Mouse (Mus musculus): ENCODE results near the gene Tspan9.

DNA sequence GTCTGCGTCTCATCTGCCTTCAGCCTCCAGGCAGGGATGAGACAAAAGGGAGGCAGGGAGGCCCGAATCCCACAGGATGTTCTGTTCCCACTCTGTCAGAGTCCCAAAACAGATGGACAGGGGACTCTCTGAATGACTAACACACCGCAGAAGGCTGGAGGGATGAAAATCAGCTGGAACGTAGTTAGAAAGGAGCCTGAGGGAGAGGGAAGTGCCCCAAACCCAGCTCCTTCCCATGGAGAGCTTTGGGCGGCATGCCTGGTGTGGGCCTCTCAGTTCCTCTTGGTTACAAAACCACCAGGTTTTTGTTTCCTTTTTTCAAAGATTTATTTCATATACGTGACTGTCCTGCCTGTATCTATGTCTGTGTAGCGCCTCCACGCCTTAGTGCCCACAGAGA, 35.7 kb downstream of the Tspan9 start:
- TF ChIP-seq CTCF (conservative IDR thresholded peaks at IDR 0.05; ENCODE audit: insufficient read depth, insufficient read length, low read depth, low read length) (no peak), POLR2A (IDR thresholded peaks at IDR 0.05; ENCODE audit: low read depth, low read length) (no peak)

All from kidney, adult 2 months (tissue).